Mouse (Mus musculus): Measurements from ENCODE around the gene Trappc5.

DNA sequence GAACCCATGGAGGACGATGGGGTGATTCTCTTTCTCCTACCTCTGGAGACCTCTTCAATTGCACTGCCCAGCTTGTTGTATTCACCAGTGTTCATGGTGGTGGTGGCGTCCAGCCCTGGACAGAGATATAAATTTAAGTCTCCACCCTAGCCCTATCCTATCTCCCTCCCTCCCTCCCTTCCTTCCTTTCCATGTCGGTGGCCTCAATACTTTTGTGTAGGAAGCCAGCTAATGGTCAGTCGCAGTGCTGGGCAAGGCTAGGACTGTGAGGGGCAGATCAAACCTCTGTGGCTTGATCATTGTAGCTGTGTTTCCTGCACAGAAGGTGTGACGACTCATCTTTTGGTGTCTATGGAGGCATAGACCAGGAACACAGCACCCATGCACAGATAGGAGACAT, 44.5 kb downstream of the Trappc5 start, which contains the start of gene Clec4g:
- no peak for TF ChIP-seq CTCF (IDR thresholded peaks at IDR 0.05; ENCODE audit: low read depth, low read length)
- no peak for TF ChIP-seq POLR2A (IDR thresholded peaks at IDR 0.05; ENCODE audit: borderline replicate concordance, low read depth, low read length)
